In genomic region chr5:120714314-120714713, GRCm38 (mm10) we compare ENCODE assay signal across 8 mouse cellular contexts. TPM values are rescaled to one million over a fixed set of nuclear protein-coding genes. Genes with fewer than 3 reads are reported as not detected.
DNase-seq lines count a peak whose midpoint lies in the region; ATAC-seq and TF ChIP-seq lines count a peak whose summit lies in the region.

No protein-coding gene starts in this region.

- WGBS in cerebellum, adult 2 months, result 2% methylated on average over 16 of the region's 16 CpGs

- no peaks in the 10 kb centered on the region for H3K27me3 ChIP-seq in cerebellum, adult 2 months (ENCODE audit: control insufficient read depth, insufficient read depth, low read length)

- H3K4me1 ChIP-seq in cerebellum, adult 2 months (ENCODE audit: control insufficient read depth, insufficient read depth, low read length), result peaks cover 10% of the 10 kb centered on the region

- peak; percentile 80 for DNase-seq in A20 (ENCODE audit: low read depth, low spot score)
- DNase-seq in ES-CJ7 (ENCODE audit: low read depth, low spot score), result peak; percentile 82
- DNase-seq in cerebellum, adult 2 months, result peak; percentile 79 to 88
- peak; percentile 66 for DNase-seq in gastrocnemius, adult 2 months
- DNase-seq in kidney, postnatal 36 days, result peak; percentile 44 to 85
- peak; percentile 43 for DNase-seq in lung, postnatal 25 days (ENCODE audit: low spot score)
- peak; percentile 58 to 64 for DNase-seq in right cerebral cortex, postnatal 36 days (ENCODE audit: low spot score in 2 of 2)

- intact Hi-C loops in gastrocnemius, adult 2 months (cut with DNase I), result loop anchor here (1.0 kb wide), 1 partner anchor 92 kb away; no protein-coding TSS in a partner anchor

- TF ChIP-seq POLR2A in cerebellum, adult 2 months (IDR thresholded peaks at IDR 0.05; ENCODE audit: borderline replicate concordance, insufficient read depth, low read length), result no peak

- H3K4me3 ChIP-seq in cerebellum, adult 2 months (replicated peaks; ENCODE audit: insufficient read depth, low read depth, low read length), result no peak overlapping the region
- H3K4me3 ChIP-seq in gastrocnemius, adult 2 months, result no peak overlapping the region

- TF ChIP-seq CTCF in cerebellum, adult 2 months (IDR thresholded peaks at IDR 0.05; ENCODE audit: borderline replicate concordance, insufficient read depth, low read depth, low read length), result peak; percentile 90
- TF ChIP-seq CTCF in gastrocnemius, adult 2 months (IDR thresholded peaks at IDR 0.05), result peak; percentile 91

- no peak for ATAC-seq in erythroblast, adult 5-6 weeks (replicated peaks; ENCODE audit: low FRiP score, poor library complexity, severe bottlenecking)

- no peak overlapping the region for H3K27ac ChIP-seq in cerebellum, adult 2 months (ENCODE audit: insufficient read depth, low read length)
- no peak overlapping the region for H3K27ac ChIP-seq in gastrocnemius, adult 2 months

RNA-seq across cellular contexts. Expression of gene Dtx1, which starts 2.6 kb away (rescaled TPM):
- 123 and 127 TPM in 2 replicates for polyA plus RNA-seq in cerebellum, adult 2 months (2012; rRNA removed)
- under 1 TPM; 0.45 to 0.54 TPM for total RNA-seq in gastrocnemius, adult 2 months (2021)
- not detected in 2 replicates for total RNA-seq in erythroblast, adult 5-6 weeks (2015; ENCODE audit: low replicate concordance)
- total RNA-seq in erythroblast, adult 5-6 weeks (2017; ENCODE audit: low replicate concordance), result not detected in 2 replicates

RNA-seq across cellular contexts. Expression of gene Oas2, which starts 35.3 kb away (rescaled TPM):
- 0.41 and 0.80 TPM in 2 replicates for polyA plus RNA-seq in cerebellum, adult 2 months (2012; rRNA removed)
- under 1 TPM; 0.10 to 0.28 TPM for total RNA-seq in gastrocnemius, adult 2 months (2021)
- total RNA-seq in erythroblast, adult 5-6 weeks (2015; ENCODE audit: low replicate concordance), result 10.2 and 17.9 TPM in 2 replicates
- 3.8 and 7.0 TPM in 2 replicates for total RNA-seq in erythroblast, adult 5-6 weeks (2017; ENCODE audit: low replicate concordance)
